Mouse (Mus musculus): ENCODE measurements at regions not wholly inside any gene's neighbourhood (a gene's known extent, or its start where the extent isn't known, plus 50 kb on each side); places are given as distances from the start of the nearest gene placed in this dataset.

GRCm38 (mm10) chr12:71468324-71468723, 158.6 kb downstream of the Dact1 start:
- TF ChIP-seq CTCF (IDR thresholded peaks at IDR 0.05; ENCODE audit: borderline replicate concordance, control insufficient read depth, extremely low read depth, insufficient read depth, low read length, poor library complexity): no peak
- no peak for TF ChIP-seq POLR2A (IDR thresholded peaks at IDR 0.05; ENCODE audit: control insufficient read depth, extremely low read depth, insufficient read depth, low read length, poor library complexity)
